Mouse (Mus musculus): ENCODE results near the gene Fzd1.

Gene Fzd1

GRCm38 (mm10) chr5:4757902-4758301, at the start of gene Fzd1:
Gene Fzd1, minus strand, starts transcription at chr5:4758035.
- DNase-seq (ENCODE audit: low spot score) = no peak

GRCm38 (mm10) chr5:4805228-4805627, 47.4 kb upstream of the Fzd1 start:
- DNase-seq (ENCODE audit: low spot score) = no peak

GRCm38 (mm10) chr5:4803708-4804107, 45.9 kb upstream of the Fzd1 start:
- DNase-seq (ENCODE audit: low spot score) = no peak

- DNase-seq (ENCODE audit: low spot score) = no peak
Measured at GRCm38 (mm10) chr5:4801971-4802370, 44.1 kb upstream of the Fzd1 start.

GRCm38 (mm10) chr5:4801096-4801850, 43.4 kb upstream of the Fzd1 start:
- DNase-seq (ENCODE audit: low spot score) = no peak

- no peak for DNase-seq (ENCODE audit: low spot score)
Measured at GRCm38 (mm10) chr5:4791219-4791618, 33.4 kb upstream of the Fzd1 start.

GRCm38 (mm10) chr5:4790265-4790664, 32.4 kb upstream of the Fzd1 start:
- DNase-seq (ENCODE audit: low spot score) = no peak

- no peak for DNase-seq (ENCODE audit: low spot score)
Measured at GRCm38 (mm10) chr5:4788484-4788883, 30.6 kb upstream of the Fzd1 start.

- no peak for DNase-seq (ENCODE audit: low spot score)
Measured at GRCm38 (mm10) chr5:4786816-4787215, 29.0 kb upstream of the Fzd1 start.

- DNase-seq (ENCODE audit: low spot score) = no peak
Measured at GRCm38 (mm10) chr5:4778274-4778673, 20.4 kb upstream of the Fzd1 start.

- DNase-seq (ENCODE audit: low spot score) = no peak
Measured at GRCm38 (mm10) chr5:4776495-4776894, 18.7 kb upstream of the Fzd1 start.

- no peak for DNase-seq (ENCODE audit: low spot score)
Measured at GRCm38 (mm10) chr5:4773090-4773772, 15.4 kb upstream of the Fzd1 start.

- no peak for DNase-seq (ENCODE audit: low spot score)
Measured at GRCm38 (mm10) chr5:4770609-4771008, 12.8 kb upstream of the Fzd1 start.

GRCm38 (mm10) chr5:4767896-4768295, 10.1 kb upstream of the Fzd1 start:
- DNase-seq (ENCODE audit: low spot score) = no peak

- no peak for DNase-seq (ENCODE audit: low spot score)
Measured at GRCm38 (mm10) chr5:4766719-4767118, 8.9 kb upstream of the Fzd1 start.

GRCm38 (mm10) chr5:4761891-4762290, 4.1 kb upstream of the Fzd1 start:
- DNase-seq (ENCODE audit: low spot score) = no peak

GRCm38 (mm10) chr5:4758331-4759080, 671 bp upstream of the Fzd1 start:
- no peak for DNase-seq (ENCODE audit: low spot score)

- no peak for DNase-seq (ENCODE audit: low spot score)
Measured at GRCm38 (mm10) chr5:4756871-4757711, 744 bp downstream of the Fzd1 start.

GRCm38 (mm10) chr5:4756001-4756681, 1.7 kb downstream of the Fzd1 start:
- DNase-seq (ENCODE audit: low spot score) = no peak

- DNase-seq (ENCODE audit: low spot score) = no peak
Measured at GRCm38 (mm10) chr5:4755326-4755725, 2.5 kb downstream of the Fzd1 start.

- no peak for DNase-seq (ENCODE audit: low spot score)
Measured at GRCm38 (mm10) chr5:4754701-4755281, 3.0 kb downstream of the Fzd1 start.

All from spleen, adult 12 weeks (tissue).